Mouse (Mus musculus): Measurements from ENCODE around the gene Slc2a4.
"Not testable (repeated sequence)": the region's sequence is repeated elsewhere in the genome, so short reads cannot be mapped to it uniquely, and the experiment has no call there.

The Slc2a4 gene

GRCm38 (mm10) chr11:69938401-69938979, 9.5 kb downstream of the Slc2a4 start:
- no peak for DNase-seq

DNA sequence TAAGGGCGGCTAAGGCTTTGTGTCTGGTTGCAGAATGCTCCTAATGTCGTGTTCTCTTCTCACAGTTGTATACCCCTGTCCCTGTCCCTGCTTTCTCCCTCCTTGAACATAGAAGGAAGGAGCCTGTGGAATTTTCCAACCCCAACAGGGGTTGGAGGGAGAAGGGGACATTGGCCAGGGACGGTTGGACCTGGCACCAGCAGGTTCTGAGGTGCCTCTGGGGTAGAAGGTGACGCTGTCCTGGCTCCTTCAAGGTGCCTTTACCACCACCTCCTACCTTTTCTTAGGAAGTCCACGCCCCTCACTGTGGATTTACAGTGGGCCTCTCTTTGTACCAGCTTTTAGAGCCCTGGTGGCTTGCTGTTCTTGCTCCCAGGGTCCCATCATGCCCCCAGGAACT, 10.2 kb downstream of the Slc2a4 start:
- no peak for DNase-seq

DNA sequence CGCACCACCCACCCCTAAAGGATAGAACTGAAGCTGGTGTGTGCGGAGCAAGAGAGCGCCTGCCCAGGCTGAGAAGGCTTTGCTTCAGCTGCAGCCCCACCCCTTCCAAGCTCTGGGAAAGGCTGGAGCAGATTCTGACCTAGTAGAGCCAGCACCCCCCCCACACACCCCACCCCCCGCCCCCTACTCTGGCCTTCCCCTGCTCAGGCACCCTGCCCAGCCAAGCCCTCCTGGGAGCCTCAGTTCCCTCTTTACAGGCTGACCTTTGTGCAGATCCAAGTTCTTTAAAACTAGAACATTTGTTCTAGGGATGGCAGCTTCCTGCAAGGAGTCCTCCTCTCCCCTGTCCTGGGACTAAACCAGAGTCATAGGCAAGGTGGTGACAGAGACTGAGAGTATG, 10.6 kb downstream of the Slc2a4 start:
- peak; percentile 49 for DNase-seq

DNA sequence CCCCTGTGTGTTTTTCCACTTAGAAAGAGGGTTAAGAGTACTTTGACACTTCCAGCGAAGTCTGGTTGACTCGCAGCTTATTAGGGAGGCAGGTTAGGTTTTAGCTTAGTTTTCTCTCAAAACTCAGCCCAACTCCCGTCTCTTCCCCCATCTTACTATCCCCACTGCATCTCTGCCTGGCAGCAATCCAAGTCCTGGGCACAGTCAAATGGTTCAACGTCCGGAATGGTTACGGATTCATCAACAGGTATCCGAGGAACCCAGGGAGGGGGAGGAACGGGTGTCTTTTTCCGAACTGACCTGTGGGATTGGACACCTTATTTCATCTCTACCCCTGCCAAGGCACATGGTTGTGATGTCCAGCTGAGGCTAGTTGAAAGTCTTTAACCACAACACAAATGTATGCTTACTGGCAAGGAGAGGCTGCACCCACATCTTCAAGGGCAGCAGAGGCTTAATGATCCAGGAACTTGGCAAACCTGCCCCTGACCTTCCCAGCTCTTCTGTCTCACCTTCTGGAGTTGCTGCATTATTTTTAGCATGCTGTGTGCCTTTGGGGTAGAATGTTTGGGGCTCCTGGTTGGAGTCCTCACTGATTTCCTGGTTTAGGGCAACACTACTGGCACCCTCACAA, 11.2 kb downstream of the Slc2a4 start:
- DNase-seq: peak; percentile 72

- DNase-seq: peak; percentile 50
Measured at GRCm38 (mm10) chr11:69936156-69936555, 11.8 kb downstream of the Slc2a4 start.

GRCm38 (mm10) chr11:69935137-69935879, 12.7 kb downstream of the Slc2a4 start, which contains the start of gene Ybx2:
Ybx2 (plus strand) TSS chr11:69935796.
- peak; percentile 90 for DNase-seq

DNA sequence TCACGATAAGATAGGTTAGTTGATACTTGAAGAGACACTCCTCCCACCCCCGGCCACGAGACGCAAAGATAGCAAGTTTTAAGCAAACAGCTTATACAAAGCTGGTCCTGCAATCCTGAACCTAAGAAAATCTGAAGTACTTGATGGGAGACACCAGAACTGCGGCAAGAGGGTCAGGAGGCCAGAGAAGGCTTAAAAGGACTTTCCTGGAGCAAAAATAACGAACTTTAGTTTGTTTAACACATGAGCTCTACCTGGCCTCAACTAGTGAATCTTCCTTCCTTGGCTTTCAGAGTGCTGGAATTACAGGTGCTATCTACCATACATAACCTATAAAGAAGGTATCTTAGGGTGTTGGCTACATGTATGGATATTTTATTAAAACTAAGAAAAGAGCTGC, 13.3 kb downstream of the Slc2a4 start:
- DNase-seq: no peak

DNA sequence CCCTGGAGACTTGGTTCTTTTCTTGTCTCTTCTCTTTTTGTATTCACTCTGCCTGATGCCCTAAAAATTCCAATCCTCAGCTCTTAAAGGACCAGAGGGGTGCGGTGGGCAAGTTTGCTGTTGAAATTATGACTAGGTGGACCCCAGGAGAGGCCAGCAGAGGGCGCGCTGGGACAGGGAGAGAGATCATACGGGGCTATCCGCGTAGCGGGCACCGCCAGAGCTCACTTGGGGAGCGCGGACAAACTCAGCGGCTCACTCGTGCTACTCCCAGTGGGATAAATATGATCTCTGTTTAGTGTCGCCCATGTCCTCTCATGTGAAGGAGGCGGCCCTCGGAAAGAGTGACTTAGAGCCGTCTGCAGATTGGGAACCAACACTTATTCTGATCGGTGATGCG, 13.8 kb downstream of the Slc2a4 start:
- peak; percentile 90 for DNase-seq

GRCm38 (mm10) chr11:69933066-69933465, 14.9 kb downstream of the Slc2a4 start:
- DNase-seq: no peak

DNA sequence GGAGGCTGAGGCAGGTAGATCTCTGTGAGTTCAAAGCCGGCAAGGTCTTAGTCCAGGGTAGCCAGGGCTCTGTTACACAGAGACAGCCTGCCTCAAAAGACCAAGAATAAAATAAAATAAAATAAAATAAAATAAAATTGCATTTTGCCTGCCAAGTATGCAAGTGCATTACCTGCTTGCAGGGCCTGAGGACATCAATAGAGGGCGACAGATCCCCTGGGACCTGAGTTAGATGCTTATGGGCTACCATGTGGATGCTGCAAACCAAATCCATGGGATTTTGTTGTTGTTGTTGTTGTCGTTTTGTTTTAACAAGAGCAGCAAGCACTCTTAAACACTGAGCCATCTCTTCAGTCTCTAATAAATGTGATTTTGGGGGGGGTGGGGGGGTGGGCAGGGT, 15.7 kb downstream of the Slc2a4 start:
- DNase-seq: no peak

DNA sequence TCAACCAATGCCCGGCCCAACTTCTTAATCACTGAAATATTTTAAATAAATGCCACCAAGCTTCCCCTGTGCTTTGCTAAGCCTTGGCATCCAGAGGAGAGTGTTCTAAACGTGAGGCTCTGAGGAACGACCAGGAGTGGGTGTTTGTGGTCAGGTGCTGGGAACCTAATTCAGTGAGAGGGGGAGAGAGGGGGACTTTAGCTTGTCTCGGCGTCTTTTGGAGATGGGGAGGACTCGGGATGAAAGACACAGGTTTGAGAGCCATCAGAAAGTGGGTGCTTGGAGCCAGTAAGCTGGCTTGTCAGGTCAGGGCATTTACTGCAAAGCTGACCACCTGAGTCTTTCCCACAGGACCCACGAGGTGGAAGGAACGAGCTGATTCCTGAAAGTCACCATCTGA, 16.2 kb downstream of the Slc2a4 start:
- DNase-seq: no peak

DNA sequence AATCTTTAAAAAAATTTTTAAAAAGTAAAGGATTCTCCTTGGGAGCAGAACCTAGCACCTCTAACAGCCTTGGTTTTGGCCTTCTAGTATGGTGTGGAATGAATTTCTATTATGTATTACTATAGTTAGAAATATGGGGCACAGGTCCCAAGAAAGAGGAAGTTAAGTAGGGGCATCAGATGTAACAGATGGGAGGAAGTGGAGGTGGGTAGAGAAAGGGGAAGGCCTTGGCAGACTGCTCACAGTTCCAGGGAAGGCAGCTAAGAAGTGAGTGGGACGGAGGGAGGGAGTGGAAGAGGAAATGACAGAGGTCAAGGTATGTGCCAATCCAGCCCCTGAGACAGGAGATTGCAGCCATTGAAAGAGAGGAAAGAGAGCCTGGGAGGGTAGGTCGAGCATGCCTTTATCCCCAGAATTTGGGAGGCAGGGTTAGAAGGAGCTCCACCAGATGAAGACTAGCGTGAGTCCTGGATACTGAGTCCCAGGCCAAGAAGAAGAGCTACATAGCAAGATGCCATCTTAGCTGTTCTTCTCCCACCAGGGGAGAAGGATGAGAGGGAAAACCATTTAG, 16.9 kb downstream of the Slc2a4 start:
- DNase-seq: no peak

- DNase-seq: not testable (repeated sequence)
Measured at GRCm38 (mm10) chr11:69930176-69930575, 17.8 kb downstream of the Slc2a4 start.

- DNase-seq: no peak
Measured at GRCm38 (mm10) chr11:69929712-69930111, 18.3 kb downstream of the Slc2a4 start.

- no peak for DNase-seq
Measured at GRCm38 (mm10) chr11:69927501-69927900, 20.5 kb downstream of the Slc2a4 start.

DNA sequence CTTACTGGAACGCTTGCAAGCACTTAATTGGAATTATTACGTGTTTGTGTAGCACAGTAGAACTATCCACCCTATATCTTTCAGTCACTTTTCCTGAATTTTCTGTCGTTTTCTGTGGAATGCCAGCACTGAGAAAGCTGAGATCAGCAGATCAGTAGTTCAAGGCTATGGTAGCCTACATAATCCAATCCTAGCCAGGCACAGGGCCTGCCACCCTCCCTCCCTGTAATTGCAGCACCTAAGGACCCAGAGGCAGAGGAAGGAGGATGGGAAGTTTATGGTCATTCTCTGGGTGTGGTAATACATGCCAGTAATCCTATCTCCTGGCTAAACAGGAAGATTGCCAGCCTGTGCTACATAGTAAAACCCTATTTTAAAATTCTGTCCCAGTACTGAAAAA, 25.2 kb downstream of the Slc2a4 start:
- DNase-seq: no peak

GRCm38 (mm10) chr11:69922012-69922756, 25.8 kb downstream of the Slc2a4 start:
- DNase-seq: peak; percentile 42

GRCm38 (mm10) chr11:69921114-69922011, 26.6 kb downstream of the Slc2a4 start, which contains the start of gene Eif5a:
Eif5a (minus strand) TSS chr11:69921958.
- peak; percentile 100 for DNase-seq

DNA sequence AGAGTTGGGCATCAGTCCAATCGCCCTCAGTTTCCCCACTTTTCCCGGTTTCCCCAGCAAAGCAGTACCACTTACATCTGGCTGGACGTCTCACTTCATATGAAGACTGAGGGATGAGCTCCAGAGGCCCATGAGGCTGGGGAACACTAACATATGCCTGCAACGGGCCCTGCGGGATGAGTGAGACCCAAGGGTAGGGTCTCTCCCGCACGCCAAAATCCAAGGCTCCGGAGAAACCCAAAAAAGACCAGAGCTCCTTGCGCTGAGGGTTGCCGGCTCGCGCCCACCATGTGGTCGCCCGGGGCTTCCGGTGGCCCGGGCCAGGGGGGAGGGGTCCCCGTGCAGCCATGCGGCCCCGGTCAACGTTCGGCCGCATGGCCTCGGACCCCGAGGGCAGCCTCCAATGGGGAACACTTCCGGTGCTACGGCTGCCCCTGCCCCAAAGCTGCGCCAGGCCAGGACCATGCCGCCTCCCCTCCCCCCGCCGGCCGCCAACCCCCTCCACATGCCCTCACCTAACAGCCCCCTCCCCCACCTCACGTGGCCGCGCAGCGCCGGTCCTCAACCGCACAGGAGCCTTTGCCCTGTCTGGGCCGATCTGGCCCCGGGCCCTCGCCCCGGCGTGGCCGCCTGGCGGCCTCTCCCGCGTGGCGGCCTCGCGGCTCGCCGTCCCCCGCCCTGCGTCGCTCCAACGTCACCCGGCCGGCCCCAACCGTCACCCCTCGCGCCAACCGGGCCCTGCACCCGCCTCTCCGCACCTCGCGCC, 27.5 kb downstream of the Slc2a4 start:
- DNase-seq: peak; percentile 69

- peak; percentile 90 for DNase-seq
Measured at GRCm38 (mm10) chr11:69919661-69920265, 28.2 kb downstream of the Slc2a4 start.

DNA sequence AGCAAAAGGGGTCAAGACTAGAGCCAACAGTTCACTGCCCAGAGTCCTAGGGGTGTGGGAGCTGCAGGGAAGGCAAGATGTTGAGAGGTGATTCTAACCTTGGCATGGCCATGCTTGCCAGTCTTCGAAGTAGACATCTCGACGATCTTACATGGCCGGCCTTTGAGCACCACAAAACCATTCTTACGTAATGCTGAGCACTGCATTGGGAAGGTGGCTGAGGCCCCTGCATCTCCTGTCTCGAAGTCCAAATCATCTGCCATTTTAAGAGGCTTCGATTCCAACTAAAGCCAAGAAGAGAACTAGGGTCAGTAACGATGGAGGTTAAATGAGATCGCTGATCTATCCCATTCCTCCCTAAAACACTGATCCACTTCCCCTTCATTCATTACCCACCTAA, 28.9 kb downstream of the Slc2a4 start:
- DNase-seq: no peak
